Mouse (Mus musculus) adrenal gland, adult 2 months (tissue): ENCODE data around the gene Rprd2. TPM values are rescaled to one million over a fixed set of nuclear protein-coding genes. Genes with fewer than 3 reads are reported as not detected.

Experiments
- DNase-seq: peaks from one replicate; pipeline ENCODE4 v3.0.0; 2021
- microRNA-seq, 2 experiments: library from miRNA; unstranded; fragments of <30 nt; microRNA quantifications; one replicate each; pipeline ENCODE4 v1.2.0; 2021
- polyA plus RNA-seq: library from polyadenylated mRNA; depleted of rRNA; stranded (reverse); fragments of >200 nt; gene quantifications from 2 replicates; pipeline ENCODE4 v1.2.3, GENCODE M21; 2012; rRNA removed
- total RNA-seq, 2 experiments: library from RNA; stranded (reverse); gene quantifications; 2 replicates each; pipeline ENCODE4 v1.2.3; 2021

Rprd2 gene
- total and polyA plus RNA-seq, 3 experiments = 8.1 to 59.6 (median 46.4) TPM

- peak; percentile 92 for DNase-seq
These were observed 79.1 kb downstream of the Rprd2 start, which contains the start of gene Ecm1 for GRCm38 (mm10) chr3:95739353-95740104. Gene Ecm1 (minus strand): TSS chr3:95739569.

- no peak for DNase-seq
These were observed 83.5 kb downstream of the Rprd2 start for GRCm38 (mm10) chr3:95735071-95735670.

- DNase-seq = peak; percentile 87
These were observed 84.5 kb downstream of the Rprd2 start for GRCm38 (mm10) chr3:95734092-95734702.

GRCm38 (mm10) chr3:95732744-95733521, 85.7 kb downstream of the Rprd2 start:
- DNase-seq = peak; percentile 86

- DNase-seq = no peak
These were observed 86.4 kb downstream of the Rprd2 start for GRCm38 (mm10) chr3:95732297-95732696.

- no peak for DNase-seq
These were observed 86.9 kb downstream of the Rprd2 start for GRCm38 (mm10) chr3:95731802-95732201.

- DNase-seq = peak; percentile 75
These were observed 88.2 kb downstream of the Rprd2 start for GRCm38 (mm10) chr3:95730431-95730830.

GRCm38 (mm10) chr3:95728906-95729305, 89.8 kb downstream of the Rprd2 start:
- DNase-seq = no peak

- peak; percentile 31 for DNase-seq
These were observed 91.8 kb downstream of the Rprd2 start for GRCm38 (mm10) chr3:95726696-95727358.

- no peak for DNase-seq
These were observed 92.8 kb downstream of the Rprd2 start for GRCm38 (mm10) chr3:95725863-95726262.

GRCm38 (mm10) chr3:95722386-95722785, 96.3 kb downstream of the Rprd2 start:
- DNase-seq = no peak

GRCm38 (mm10) chr3:95718153-95718552, 100.5 kb downstream of the Rprd2 start:
- no peak for DNase-seq

- DNase-seq = no peak
These were observed 102.6 kb downstream of the Rprd2 start for GRCm38 (mm10) chr3:95716075-95716474.

Small RNA genes lying within 50 kb of the gene (microRNA-seq; reads per million reads assigned to microRNA genes)
- 0.41 to 0.44 reads per million in 2 experiments for gene Mir7014

Other genes starting within 250 kb of the Rprd2 start
- 10 to 100 TPM; 39.3 to 52.5 TPM for gene Golph3l, start 229.9 kb downstream of the Rprd2 start, total RNA-seq
- 2.1 and 2.3 TPM in 2 replicates for gene Golph3l, start 229.9 kb downstream of the Rprd2 start, polyA plus RNA-seq
- gene Ensa, start 193.9 kb downstream of the Rprd2 start, total RNA-seq = 100 to 1,000 TPM in 1 of 2 experiments, 10 to 100 TPM in 1; 82.5 to 104 TPM
- 7.2 and 9.0 TPM in 2 replicates for gene Ensa, start 193.9 kb downstream of the Rprd2 start, polyA plus RNA-seq
- gene Mcl1, start 160.1 kb downstream of the Rprd2 start, total RNA-seq = 100 to 1,000 TPM; 152 to 159 TPM
- gene Mcl1, start 160.1 kb downstream of the Rprd2 start, polyA plus RNA-seq = 272 and 291 TPM in 2 replicates
- gene Adamtsl4, start 130.9 kb downstream of the Rprd2 start, total RNA-seq = 1 to 10 TPM; 6.0 to 8.8 TPM
- 11.0 and 17.4 TPM in 2 replicates for gene Adamtsl4, start 130.9 kb downstream of the Rprd2 start, polyA plus RNA-seq
- 100 to 1,000 TPM; 716 to 736 TPM for gene Ecm1, start 79.3 kb downstream of the Rprd2 start, total RNA-seq
- 917 and 1,104 TPM in 2 replicates for gene Ecm1, start 79.3 kb downstream of the Rprd2 start, polyA plus RNA-seq
- gene Tars2, start 58.7 kb downstream of the Rprd2 start, total RNA-seq = 10 to 100 TPM; 49.6 to 50.3 TPM
- gene Tars2, start 58.7 kb downstream of the Rprd2 start, polyA plus RNA-seq = 39.6 and 50.2 TPM in 2 replicates
- 10 to 100 TPM; 30.0 to 35.1 TPM for gene Prpf3, start 37.0 kb upstream of the Rprd2 start, total RNA-seq
- 4.6 and 5.6 TPM in 2 replicates for gene Prpf3, start 37.0 kb upstream of the Rprd2 start, polyA plus RNA-seq
- gene Mrps21, start 52.7 kb upstream of the Rprd2 start, total RNA-seq = 100 to 1,000 TPM; 309 to 364 TPM
- 12.3 and 13.0 TPM in 2 replicates for gene Mrps21, start 52.7 kb upstream of the Rprd2 start, polyA plus RNA-seq
- gene Ciart, start 63.4 kb upstream of the Rprd2 start, total RNA-seq = 1 to 10 TPM; 1.6 to 1.9 TPM
- 2.4 and 4.0 TPM in 2 replicates for gene Ciart, start 63.4 kb upstream of the Rprd2 start, polyA plus RNA-seq
- 10 to 100 TPM; 13.0 to 15.2 TPM for gene BC028528, start 73.1 kb upstream of the Rprd2 start, total RNA-seq
- 1.8 TPM in 2 replicates for gene BC028528, start 73.1 kb upstream of the Rprd2 start, polyA plus RNA-seq
- 100 to 1,000 TPM in 1 of 2 experiments, 10 to 100 TPM in 1; 76.0 to 135 TPM for gene Aph1a, start 75.1 kb upstream of the Rprd2 start, total RNA-seq
- gene Aph1a, start 75.1 kb upstream of the Rprd2 start, polyA plus RNA-seq = 789 and 930 TPM in 2 replicates
- 1 to 10 TPM; 1.7 to 7.3 TPM for gene Car14, start 85.8 kb upstream of the Rprd2 start, total RNA-seq
- 1.0 and 1.2 TPM in 2 replicates for gene Car14, start 85.8 kb upstream of the Rprd2 start, polyA plus RNA-seq
- 10 to 100 TPM; 81.0 to 98.6 TPM for gene Anp32e, start 110.4 kb upstream of the Rprd2 start, total RNA-seq
- gene Anp32e, start 110.4 kb upstream of the Rprd2 start, polyA plus RNA-seq = 5.8 and 7.4 TPM in 2 replicates
- 10 to 100 TPM; 12.9 to 24.7 TPM for gene Plekho1, start 177.1 kb upstream of the Rprd2 start, total RNA-seq
- gene Plekho1, start 177.1 kb upstream of the Rprd2 start, polyA plus RNA-seq = 13.8 and 14.0 TPM in 2 replicates
- gene Vps45, start 239.6 kb upstream of the Rprd2 start, total RNA-seq = 10 to 100 TPM; 38.3 to 39.4 TPM
- 2.6 and 3.0 TPM in 2 replicates for gene Vps45, start 239.6 kb upstream of the Rprd2 start, polyA plus RNA-seq